Mouse (Mus musculus) kidney, adult 2 months (tissue): ENCODE results near the gene Cmtm2a.

Experiments used
- CTCF ChIP-seq: fragments of 200-500 bp; conservative IDR thresholded peaks from 2 replicates; pipeline ENCODE4 v1.5.1; 2011; ENCODE audit warnings: low read depth, mild to moderate bottlenecking, control low read depth, low read length, moderate library complexity, mixed read lengths; ENCODE audit not compliant: insufficient read depth, insufficient read length
- POLR2A ChIP-seq: fragments of 200-500 bp; IDR thresholded peaks from one replicate; pipeline ENCODE4 v1.6.1; 2011; ENCODE audit warnings: low read depth, low read length, control low read depth

DNA sequence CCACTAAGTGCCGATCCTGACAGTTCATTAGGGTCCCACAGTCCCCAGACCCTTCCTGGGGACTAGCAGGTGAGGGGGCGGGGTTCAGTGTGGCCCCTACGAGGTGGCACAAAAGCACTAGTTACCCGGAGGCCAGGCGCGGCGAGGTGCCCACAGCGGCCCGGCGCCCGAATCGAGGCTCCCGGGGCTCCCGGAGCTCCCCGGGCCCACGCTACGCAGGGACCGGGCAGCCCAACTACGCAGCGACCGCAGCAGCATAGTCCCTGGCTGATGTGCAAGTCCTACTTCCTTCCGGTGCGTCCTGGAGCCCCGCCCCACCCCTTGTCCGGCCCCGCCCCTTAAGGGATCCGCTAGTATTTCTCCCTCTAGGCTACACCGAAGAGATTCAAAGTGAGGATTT lies 44.7 kb downstream of the Cmtm2a start, which contains the start of gene Tk2:
- TF ChIP-seq POLR2A = peak; percentile 51
- no peak for TF ChIP-seq CTCF
